Mouse (Mus musculus): Measurements from ENCODE around the gene Zfp715.
"Not testable (repeated sequence)": the region's sequence is repeated elsewhere in the genome, so short reads cannot be mapped to it uniquely, and the experiment has no call there.

Zfp715 gene

GRCm38 (mm10) chr7:43305235-43305634, 7.9 kb downstream of the Zfp715 start:
- DNase-seq (ENCODE audit: extremely low read depth, insufficient read length, low spot score) = no peak

GRCm38 (mm10) chr7:43291524-43291923, 21.6 kb downstream of the Zfp715 start:
- DNase-seq (ENCODE audit: extremely low read depth, insufficient read length, low spot score) = no peak

GRCm38 (mm10) chr7:43282859-43283595, 30.1 kb downstream of the Zfp715 start:
- DNase-seq (ENCODE audit: extremely low read depth, insufficient read length, low spot score) = peak; percentile 43

GRCm38 (mm10) chr7:43282459-43282858, 30.6 kb downstream of the Zfp715 start:
- no peak for DNase-seq (ENCODE audit: extremely low read depth, insufficient read length, low spot score)

- no peak for DNase-seq (ENCODE audit: extremely low read depth, insufficient read length, low spot score)
These were observed 35.7 kb downstream of the Zfp715 start for GRCm38 (mm10) chr7:43277401-43277800.

- not testable (repeated sequence) for DNase-seq (ENCODE audit: extremely low read depth, insufficient read length, low spot score)
These were observed 36.9 kb downstream of the Zfp715 start for GRCm38 (mm10) chr7:43276178-43276577.

GRCm38 (mm10) chr7:43273476-43273875, 39.6 kb downstream of the Zfp715 start:
- DNase-seq (ENCODE audit: extremely low read depth, insufficient read length, low spot score) = no peak

GRCm38 (mm10) chr7:43267359-43267758, 45.7 kb downstream of the Zfp715 start:
- DNase-seq (ENCODE audit: extremely low read depth, insufficient read length, low spot score) = not testable (repeated sequence)

- peak; percentile 76 for DNase-seq (ENCODE audit: extremely low read depth, insufficient read length, low spot score)
These were observed 59.6 kb downstream of the Zfp715 start for GRCm38 (mm10) chr7:43253540-43253939.

GRCm38 (mm10) chr7:43250718-43251117, 62.4 kb downstream of the Zfp715 start:
- DNase-seq (ENCODE audit: extremely low read depth, insufficient read length, low spot score) = not testable (repeated sequence)

Data from 3134 (cell line).